8 mouse cellular contexts compared by ENCODE assay signal in the genomic region with DNA sequence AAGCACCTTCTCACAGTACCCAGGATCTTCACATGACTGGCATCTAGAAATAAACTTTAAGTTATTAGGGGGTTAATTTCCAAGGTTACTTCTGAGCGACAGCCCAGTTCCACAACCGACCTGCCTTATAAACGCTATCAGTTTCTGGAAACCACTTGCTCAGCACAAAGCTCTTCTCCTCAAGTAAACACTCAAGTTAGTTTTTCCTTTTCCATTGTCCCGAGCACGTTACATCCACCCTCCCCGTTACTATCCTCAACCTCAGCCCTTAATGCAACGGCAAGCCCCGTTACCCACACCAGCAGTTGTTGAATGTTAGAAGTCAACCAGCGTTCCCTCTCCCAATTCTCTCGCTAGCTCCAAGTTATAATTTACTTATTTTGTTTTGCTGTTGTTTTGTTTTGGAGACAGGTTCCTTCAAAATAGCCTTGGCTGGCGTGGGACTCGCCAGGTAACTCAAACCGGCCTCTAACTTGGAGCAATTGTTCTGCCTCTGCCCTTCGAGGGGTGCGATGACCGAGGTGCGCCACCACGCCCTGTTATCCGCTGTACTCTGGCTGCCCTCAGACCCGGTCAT. TPM values are rescaled to one million over a fixed set of nuclear protein-coding genes. Genes with fewer than 3 reads are reported as not detected.
A peak's percentile ranks its signal among the peaks of the same experiment; 100 is the strongest.
DNase-seq lines count a peak whose midpoint lies in the region; ATAC-seq and TF ChIP-seq lines count a peak whose summit lies in the region.

No protein-coding gene starts in this region.

- no peak for TF ChIP-seq POLR2A in heart, adult 2 months (IDR thresholded peaks at IDR 0.05; ENCODE audit: insufficient read depth, low read depth, low read length)

- under 1% methylated on average over 20 of the region's 20 CpGs for WGBS in heart, adult 2 months
- under 1% methylated on average over 20 of the region's 20 CpGs for WGBS in hindbrain, embryonic 11.5 days

- H3K36me3 ChIP-seq in heart, adult 2 months (ENCODE audit: control insufficient read depth, insufficient read depth, low read length): no peaks in the 10 kb centered on the region
- H3K36me3 ChIP-seq in ES-E14 (ENCODE audit: control insufficient read depth, insufficient read depth, low read length, poor library complexity, severe bottlenecking): no peaks in the 10 kb centered on the region
- no peaks in the 10 kb centered on the region for H3K36me3 ChIP-seq in hindbrain, embryonic 11.5 days (ENCODE audit: control insufficient read depth, insufficient read depth, low read length)

- H3K27ac ChIP-seq in heart, adult 2 months: peak overlapping the region; percentile 96
- H3K27ac ChIP-seq in ES-E14 (ENCODE audit: insufficient read depth, low read depth, low read length, poor library complexity, severe bottlenecking): peak overlapping the region; percentile 72
- H3K27ac ChIP-seq in hindbrain, embryonic 11.5 days (ENCODE audit: low read depth, low read length): peak overlapping the region; percentile 71

- peak overlapping the region; percentile 73 for H3K4me3 ChIP-seq in heart, adult 2 months
- peak overlapping the region; percentile 91 to 92 for H3K4me3 ChIP-seq in ES-E14 (ENCODE audit: insufficient read depth in 1 of 2, low read depth in 1 of 2, low read length in 2 of 2, poor library complexity in 1 of 2, severe bottlenecking in 1 of 2)
- peak overlapping the region; percentile 82 for H3K4me3 ChIP-seq in hindbrain, embryonic 11.5 days (ENCODE audit: low read depth, low read length)

- intact Hi-C loops in heart, adult 2 months (cut with DNase I): no loop called here

- H3K9ac ChIP-seq in heart, adult 2 months (ENCODE audit: low read depth, low read length): peak overlapping the region; percentile 92
- H3K9ac ChIP-seq in ES-E14 (ENCODE audit: insufficient read depth, low read depth, low read length, poor library complexity, severe bottlenecking): peak overlapping the region; percentile 95
- H3K9ac ChIP-seq in hindbrain, embryonic 11.5 days (ENCODE audit: low read depth, low read length): peak overlapping the region; percentile 87

- in situ Hi-C loops in ES-E14 (cut with MboI; ENCODE audit: low sequenced_read_pairs in 2 of 2, unreplicated experiment in 2 of 2): no loop called here

- H3K4me1 ChIP-seq in heart, adult 2 months (ENCODE audit: control insufficient read depth, insufficient read depth, low read length): peaks cover 5% of the 10 kb centered on the region
- H3K4me1 ChIP-seq in ES-E14 (ENCODE audit: control insufficient read depth in 2 of 2, insufficient read depth in 2 of 2, low read length in 2 of 2, poor library complexity in 1 of 2): no peaks in the 10 kb centered on the region; a peak in 1 of 4 replicates
- no peaks in the 10 kb centered on the region for H3K4me1 ChIP-seq in hindbrain, embryonic 11.5 days (replicated peaks; ENCODE audit: control insufficient read depth, insufficient read depth, low read length)

- H3K9me3 ChIP-seq in ES-E14 (ENCODE audit: control insufficient read depth, insufficient read depth, low read depth, low read length): no peaks in the 10 kb centered on the region
- no peaks in the 10 kb centered on the region for H3K9me3 ChIP-seq in hindbrain, embryonic 11.5 days (ENCODE audit: control insufficient read depth, low read length)

- H3K27me3 ChIP-seq in heart, adult 2 months (ENCODE audit: control insufficient read depth, insufficient read depth, low read length): no peaks in the 10 kb centered on the region
- H3K27me3 ChIP-seq in hindbrain, embryonic 11.5 days (ENCODE audit: control insufficient read depth, insufficient read depth, low read length): 0 out of 2 replicates have a peak, but pooled peaks cover 2% of the 10 kb centered on the region

- H3K4me2 ChIP-seq in hindbrain, embryonic 11.5 days (replicated peaks; ENCODE audit: low read depth, low read length): peak overlapping the region; percentile 89

- DNase-seq in heart, adult 2 months: no peak
- DNase-seq in heart, adult 8-10 months (ENCODE audit: low spot score): no peak
- no peak for DNase-seq in ES-E14 (ENCODE audit: low read depth, low spot score)
- DNase-seq in hindbrain, embryonic 11.5 days (ENCODE audit: low spot score): peak; percentile 39
- DNase-seq in cerebellum, adult 9-10 months: no peak
- DNase-seq in thymus, postnatal 36 days: no peak
- DNase-seq in thymus, postnatal 0 days (ENCODE audit: low spot score): no peak

- no peak for TF ChIP-seq CTCF in heart, adult 2 months (IDR thresholded peaks at IDR 0.05)

- no peak for ATAC-seq in hindbrain, embryonic 11.5 days (ENCODE audit: low FRiP score)
- peak; percentile 9; the same call in 1 of the 2 replicates for ATAC-seq in megakaryocyte progenitor cell, adult 5-6 weeks (replicated peaks; ENCODE audit: poor library complexity)

- no peak for TF ChIP-seq EP300 in heart, adult 2 months (IDR thresholded peaks at IDR 0.05; ENCODE audit: insufficient read depth, low read depth, low read length)

- no peaks in the 10 kb centered on the region for H3K79me2 ChIP-seq in heart, adult 2 months (replicated peaks; ENCODE audit: control insufficient read depth, insufficient read depth, low read length)

TF ChIP-seq in ES-E14, 5 proteins besides CTCF, POLR2A, EP300 and RAD21:
- TF ChIP-seq ZC3H11A (IDR thresholded peaks at IDR 0.05; ENCODE audit: borderline replicate concordance, low read depth, low read length) (no peak), HCFC1 (IDR thresholded peaks at IDR 0.05; ENCODE audit: borderline replicate concordance, insufficient read depth, low read length) (no peak), ZNF384 (IDR thresholded peaks at IDR 0.05; ENCODE audit: low read depth, low read length) (no peak), CHD2 (IDR thresholded peaks at IDR 0.05; ENCODE audit: low read depth, low read length) (no peak), MAFK (IDR thresholded peaks at IDR 0.05; ENCODE audit: insufficient read depth, low read depth, low read length) (no peak)

RNA-seq across cellular contexts. Expression of a gene that starts 22.0 kb away (rescaled TPM):
- total RNA-seq in heart, adult 2 months (2021): not detected
- polyA plus RNA-seq in heart, adult 2 months (2012; rRNA removed): not detected in 2 replicates
- not detected for total RNA-seq in heart, adult 8-10 months (2022)
- not detected in 2 replicates for total RNA-seq in ES-E14 (2012; rRNA removed)
- polyA plus RNA-seq in hindbrain, embryonic 11.5 days (2014; fragmentation: Nextera tagmentation; extraction: Ambion mirVana): not detected in 2 replicates
- total RNA-seq in megakaryocyte progenitor cell, adult 5-6 weeks (2015): not detected in 2 replicates
- total RNA-seq in megakaryocyte progenitor cell, adult 5-6 weeks (2017): not detected in 2 replicates
- not detected in 2 replicates for polyA plus RNA-seq in thymus, postnatal 0 days (2015; fragmentation: Nextera tagmentation; extraction: Ambion mirVana)

RNA-seq across cellular contexts. Expression of a gene that starts 30.1 kb away (rescaled TPM):
- 100 to 1,000 TPM; 136 to 137 TPM for total RNA-seq in heart, adult 2 months (2021)
- polyA plus RNA-seq in heart, adult 2 months (2012; rRNA removed): 68.4 and 141 TPM in 2 replicates
- 100 to 1,000 TPM; 121 to 145 (median 138) TPM for total RNA-seq in heart, adult 8-10 months (2022)
- 107 and 189 TPM in 2 replicates for total RNA-seq in ES-E14 (2012; rRNA removed)
- polyA plus RNA-seq in hindbrain, embryonic 11.5 days (2014; fragmentation: Nextera tagmentation; extraction: Ambion mirVana): 692 and 744 TPM in 2 replicates
- total RNA-seq in megakaryocyte progenitor cell, adult 5-6 weeks (2015): 610 and 655 TPM in 2 replicates
- total RNA-seq in megakaryocyte progenitor cell, adult 5-6 weeks (2017): 471 and 517 TPM in 2 replicates
- 536 and 561 TPM in 2 replicates for polyA plus RNA-seq in thymus, postnatal 0 days (2015; fragmentation: Nextera tagmentation; extraction: Ambion mirVana)

RNA-seq across cellular contexts. Expression of a gene that starts 42.8 kb away (rescaled TPM):
- total RNA-seq in heart, adult 2 months (2021): not detected
- 0.32 TPM in 1 of 2 replicates, not detected in the other for polyA plus RNA-seq in heart, adult 2 months (2012; rRNA removed)
- total RNA-seq in heart, adult 8-10 months (2022): not detected
- not detected in 2 replicates for total RNA-seq in ES-E14 (2012; rRNA removed)
- not detected in 2 replicates for polyA plus RNA-seq in hindbrain, embryonic 11.5 days (2014; fragmentation: Nextera tagmentation; extraction: Ambion mirVana)
- total RNA-seq in megakaryocyte progenitor cell, adult 5-6 weeks (2015): not detected in 2 replicates
- total RNA-seq in megakaryocyte progenitor cell, adult 5-6 weeks (2017): not detected in 2 replicates
- 0.40 TPM in 1 of 2 replicates, not detected in the other for polyA plus RNA-seq in thymus, postnatal 0 days (2015; fragmentation: Nextera tagmentation; extraction: Ambion mirVana)
